ENCODE assay signal across 12 mouse cellular contexts in genomic region chr4:136123111-136123791, GRCm38 (mm10). TPM values are rescaled to one million over a fixed set of nuclear protein-coding genes. Genes with fewer than 3 reads are reported as not detected.
DNase-seq lines count a peak whose midpoint lies in the region; ATAC-seq lines count a peak whose summit lies in the region.
"Had no signal": no experiment of that assay in that cellular context is flagged by ENCODE, and none has a peak within 500 bp of the region (broad histone marks: within the 10 kb centered on the region; RNA-seq: fewer than 3 reads in every experiment).

No protein-coding gene starts in this region.

- no peak overlapping the region for H3K4me3 ChIP-seq in embryonic facial prominence, embryonic 10.5 days
- H3K4me3 ChIP-seq in kidney, embryonic 16.5 days (ENCODE audit: low read length): no peak overlapping the region
- no peak overlapping the region for H3K4me3 ChIP-seq in liver, embryonic 12.5 days
- H3K4me3 ChIP-seq: midbrain, embryonic 12.5 days had no signal

- intact Hi-C loops in heart, postnatal 25 days (cut with DNase I): no loop called here

- no peak overlapping the region for H3K9ac ChIP-seq in kidney, embryonic 16.5 days (replicated peaks; ENCODE audit: low read length)
- H3K9ac ChIP-seq in liver, embryonic 12.5 days: no peak overlapping the region
- H3K9ac ChIP-seq: midbrain, embryonic 12.5 days had no signal

- WGBS in embryonic facial prominence, embryonic 10.5 days: 70% methylated on average over 8 of the region's 8 CpGs
- 61% methylated on average over 8 of the region's 8 CpGs for WGBS in kidney, embryonic 16.5 days
- WGBS in liver, embryonic 12.5 days (ENCODE audit: insufficient replicate concordance): 33% methylated on average over 8 of the region's 8 CpGs

- peaks cover 47% of the 10 kb centered on the region for H3K4me1 ChIP-seq in embryonic facial prominence, embryonic 10.5 days
- peaks cover 31% of the 10 kb centered on the region for H3K4me1 ChIP-seq in kidney, embryonic 16.5 days (ENCODE audit: insufficient read depth, low read length)
- peaks cover 14% of the 10 kb centered on the region for H3K4me1 ChIP-seq in liver, embryonic 12.5 days
- H3K4me1 ChIP-seq: midbrain, embryonic 12.5 days had no signal

- H3K27ac ChIP-seq in embryonic facial prominence, embryonic 10.5 days (replicated peaks): 0 out of 2 replicates have a peak overlapping the region, but pooled peaks have one; percentile 35
- H3K27ac ChIP-seq in kidney, embryonic 16.5 days (ENCODE audit: low read length): peak overlapping the region; percentile 74
- no peak overlapping the region for H3K27ac ChIP-seq in liver, embryonic 12.5 days
- H3K27ac ChIP-seq: midbrain, embryonic 12.5 days had no signal

- H3K27me3 ChIP-seq in embryonic facial prominence, embryonic 10.5 days (replicated peaks; ENCODE audit: low read depth, poor library complexity, severe bottlenecking): no peaks in the 10 kb centered on the region
- no peaks in the 10 kb centered on the region for H3K27me3 ChIP-seq in kidney, embryonic 16.5 days (ENCODE audit: insufficient read depth, low read length)
- peaks cover 43% of the 10 kb centered on the region for H3K27me3 ChIP-seq in liver, embryonic 12.5 days (replicated peaks)
- H3K27me3 ChIP-seq: midbrain, embryonic 12.5 days had no signal

- peak; percentile 58 to 61 for DNase-seq in heart, adult 18-20 months
- no peak for DNase-seq in heart, postnatal 25 days (ENCODE audit: low spot score)
- peak; percentile 88 for DNase-seq in 3T3-L1 (ENCODE audit: low read depth, low spot score)
- DNase-seq in embryonic facial prominence, embryonic 10.5 days (ENCODE audit: low spot score): no peak
- no peak for DNase-seq in cerebellum, adult 9-10 months
- DNase-seq in layer of hippocampus, postnatal 10 days (ENCODE audit: low spot score in 2 of 2): no peak
- DNase-seq: cerebellum, postnatal 10 days; thymus, postnatal 25 days had no signal

- no peaks in the 10 kb centered on the region for H3K9me3 ChIP-seq in embryonic facial prominence, embryonic 10.5 days
- H3K9me3 ChIP-seq in kidney, embryonic 16.5 days (ENCODE audit: low read length): no peaks in the 10 kb centered on the region
- no peaks in the 10 kb centered on the region for H3K9me3 ChIP-seq in liver, embryonic 12.5 days (replicated peaks)
- H3K9me3 ChIP-seq: midbrain, embryonic 12.5 days had no signal

- H3K4me2 ChIP-seq in kidney, embryonic 16.5 days (replicated peaks; ENCODE audit: low read depth, low read length): no peak overlapping the region
- no peak overlapping the region for H3K4me2 ChIP-seq in liver, embryonic 12.5 days
- H3K4me2 ChIP-seq: midbrain, embryonic 12.5 days had no signal

- ATAC-seq in kidney, embryonic 16.5 days (ENCODE audit: low FRiP score, low TSS enrichment): no peak
- no peak for ATAC-seq in liver, embryonic 12.5 days

- no peaks in the 10 kb centered on the region for H3K36me3 ChIP-seq in embryonic facial prominence, embryonic 10.5 days (replicated peaks)
- no peaks in the 10 kb centered on the region for H3K36me3 ChIP-seq in kidney, embryonic 16.5 days (ENCODE audit: insufficient read depth, low read length)
- no peaks in the 10 kb centered on the region for H3K36me3 ChIP-seq in liver, embryonic 12.5 days
- H3K36me3 ChIP-seq: G1E; midbrain, embryonic 12.5 days had no signal

RNA-seq across cellular contexts. Expression of gene Id3, which starts 20.0 kb away (rescaled TPM):
- total RNA-seq in heart, adult 18-20 months (2021): 10 to 100 TPM; 58.3 to 64.3 TPM
- 10 to 100 TPM; 46.9 to 70.1 TPM for total RNA-seq in heart, postnatal 25 days (2021)
- 593 and 611 TPM in 2 replicates for polyA plus RNA-seq in embryonic facial prominence, embryonic 10.5 days (2016; fragmentation: Nextera tagmentation; extraction: Ambion mirVana)
- polyA plus RNA-seq in kidney, embryonic 16.5 days (2015; fragmentation: Nextera tagmentation; extraction: Ambion mirVana): 953 and 999 TPM in 2 replicates
- total RNA-seq in layer of hippocampus, postnatal 10 days (2021): 100 to 1,000 TPM in 1 of 2 experiments, 10 to 100 TPM in 1; 80.3 to 101 TPM
- 80.9 and 88.1 TPM in 2 replicates for polyA plus RNA-seq in liver, embryonic 12.5 days (2016; fragmentation: Nextera tagmentation; extraction: Ambion mirVana)
- polyA plus RNA-seq: G1E had no signal

RNA-seq across cellular contexts. Expression of gene E2f2, which starts 48.9 kb away (rescaled TPM):
- 1 to 10 TPM; 1.3 to 1.4 TPM for total RNA-seq in heart, adult 18-20 months (2021)
- 1 to 10 TPM; 1.9 to 4.3 TPM for total RNA-seq in heart, postnatal 25 days (2021)
- 6.2 TPM in 2 replicates for polyA plus RNA-seq in embryonic facial prominence, embryonic 10.5 days (2016; fragmentation: Nextera tagmentation; extraction: Ambion mirVana)
- polyA plus RNA-seq in kidney, embryonic 16.5 days (2015; fragmentation: Nextera tagmentation; extraction: Ambion mirVana): 7.3 and 8.3 TPM in 2 replicates
- 1 to 10 TPM; 1.1 to 2.3 TPM for total RNA-seq in layer of hippocampus, postnatal 10 days (2021)
- 63.4 and 69.1 TPM in 2 replicates for polyA plus RNA-seq in liver, embryonic 12.5 days (2016; fragmentation: Nextera tagmentation; extraction: Ambion mirVana)

Comparison
In these comparisons a context has a peak if more than half of its experiments do, and no peak if none do; other contexts are left out.
1. DNase-seq: peak in heart, adult 18-20 months (2 of 2) and 3T3-L1 (single experiment); none in heart, postnatal 25 days (single experiment), embryonic facial prominence, embryonic 10.5 days (single experiment), cerebellum, adult 9-10 months (single experiment) and layer of hippocampus, postnatal 10 days (0 of 2).